Mouse (Mus musculus): Measurements from ENCODE around the gene Gm45753. TPM values are rescaled to one million over a fixed set of nuclear protein-coding genes. Genes with fewer than 3 reads are reported as not detected.
"Not testable (repeated sequence)": the region's sequence is repeated elsewhere in the genome, so short reads cannot be mapped to it uniquely, and the experiment has no call there.

Gm45753 gene
- polyA plus RNA-seq, 1 experiment from 2014 or later = 0.71 TPM

DNA sequence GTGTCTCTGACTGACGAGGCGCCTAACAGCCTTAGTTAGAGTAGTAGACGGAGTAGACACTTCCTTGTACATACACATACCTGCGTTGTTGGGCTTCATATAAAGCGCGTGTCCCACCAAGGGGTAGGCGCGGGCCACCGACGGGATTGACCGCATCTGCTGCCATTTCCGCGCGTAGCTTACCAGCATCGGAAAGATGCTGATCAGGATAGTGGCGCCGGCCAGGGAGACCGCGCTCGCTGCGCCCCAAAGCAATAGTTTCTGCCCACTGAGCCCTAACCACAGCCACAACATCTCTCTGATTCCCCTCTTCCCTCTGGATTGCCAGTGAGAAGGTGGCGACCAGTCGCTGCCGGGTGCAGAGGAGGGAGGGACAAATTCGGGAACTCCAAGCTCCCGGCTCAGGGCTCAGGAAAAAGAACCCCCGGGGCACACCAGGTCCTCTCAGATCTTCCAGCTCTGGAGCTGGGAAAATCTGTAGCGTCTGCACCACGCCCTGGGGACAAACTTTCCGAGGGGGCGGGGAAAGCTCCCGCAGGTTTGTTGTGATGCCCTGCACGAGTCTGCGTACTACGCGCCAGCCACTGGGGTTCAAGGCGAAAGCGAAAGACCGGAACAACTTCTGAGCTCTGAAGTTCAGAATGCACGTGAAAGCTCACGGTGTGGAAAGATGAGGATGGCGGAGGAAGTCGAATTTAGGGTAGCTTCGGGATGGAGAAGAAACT, 24.6 kb upstream of the Gm45753 start, which contains the start of gene Cyp4v3:
Cyp4v3 (minus strand) TSS at position 532 of the 725 bp plus-strand sequence.
- Histone ChIP-seq H3K36me3 (ENCODE audit: insufficient read depth, low read length) (peaks cover 5% of the 10 kb centered on the region; the same call in 1 of the 2 replicates), H3K4me1 (replicated peaks; ENCODE audit: insufficient read depth, low read length) (no peaks in the 10 kb centered on the region; the same call in 1 of the 2 replicates), H3K27me3 (ENCODE audit: insufficient read depth, low read length) (no peaks in the 10 kb centered on the region), H3K9ac (ENCODE audit: low read depth, low read length) (peak within 1 kb of the TSS; percentile 50), H3K9me3 (replicated peaks; ENCODE audit: low read length) (no peaks in the 10 kb centered on the region), H3K4me2 (ENCODE audit: low read length) (peak within 1 kb of the TSS; percentile 95), H3K27ac (no peak within 1 kb of the TSS), H3K4me3 (replicated peaks; ENCODE audit: low read depth, low read length) (peak within 1 kb of the TSS; percentile 51)
- peak; percentile 59; the same call in 1 of the 2 replicates for ATAC-seq (replicated peaks; ENCODE audit: low FRiP score, low read depth)
- no peak for TF ChIP-seq CTCF (IDR thresholded peaks at IDR 0.05; ENCODE audit: low read depth)
- WGBS = 1% methylated on average over 44 of the region's 44 CpGs
- peak; percentile 77 for DNase-seq (ENCODE audit: low spot score)

DNA sequence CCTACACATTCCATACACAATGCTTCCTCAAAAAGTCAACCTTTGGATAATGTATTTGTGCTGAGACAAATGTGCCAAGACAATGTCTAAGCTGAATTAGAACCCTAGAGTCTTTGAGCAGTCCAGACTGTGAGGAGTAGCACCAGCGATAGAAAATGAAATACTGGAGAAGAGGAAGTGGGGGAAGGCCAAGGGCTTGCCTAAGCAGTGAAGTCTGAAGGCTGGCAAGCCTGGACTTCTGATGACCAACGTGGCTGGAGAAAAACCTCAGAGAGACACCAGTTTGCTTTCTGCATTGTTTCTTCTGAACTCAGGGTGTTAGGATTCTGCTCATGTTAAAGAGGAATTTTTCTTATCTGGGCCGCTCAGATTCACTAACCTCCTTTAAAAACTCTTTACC, 22.6 kb upstream of the Gm45753 start:
- ATAC-seq (replicated peaks; ENCODE audit: low FRiP score, low read depth) (no peak), DNase-seq (ENCODE audit: low spot score) (no peak)
- H3K27ac ChIP-seq = no peak overlapping the region
- H3K9me3 ChIP-seq (replicated peaks; ENCODE audit: low read length) = no peaks in the 10 kb centered on the region
- TF ChIP-seq CTCF (IDR thresholded peaks at IDR 0.05; ENCODE audit: low read depth) = no peak
- no peaks in the 10 kb centered on the region; the same call in 1 of the 2 replicates for H3K4me1 ChIP-seq (replicated peaks; ENCODE audit: insufficient read depth, low read length)
- H3K36me3 ChIP-seq (ENCODE audit: insufficient read depth, low read length) = no peaks in the 10 kb centered on the region
- no peak overlapping the region for H3K4me2 ChIP-seq (ENCODE audit: low read length)
- WGBS = 79% methylated on average over 3 of the region's 3 CpGs
- no peaks in the 10 kb centered on the region for H3K27me3 ChIP-seq (ENCODE audit: insufficient read depth, low read length)
- H3K9ac ChIP-seq (ENCODE audit: low read depth, low read length) = no peak overlapping the region
- no peak overlapping the region for H3K4me3 ChIP-seq (replicated peaks; ENCODE audit: low read depth, low read length)

DNA sequence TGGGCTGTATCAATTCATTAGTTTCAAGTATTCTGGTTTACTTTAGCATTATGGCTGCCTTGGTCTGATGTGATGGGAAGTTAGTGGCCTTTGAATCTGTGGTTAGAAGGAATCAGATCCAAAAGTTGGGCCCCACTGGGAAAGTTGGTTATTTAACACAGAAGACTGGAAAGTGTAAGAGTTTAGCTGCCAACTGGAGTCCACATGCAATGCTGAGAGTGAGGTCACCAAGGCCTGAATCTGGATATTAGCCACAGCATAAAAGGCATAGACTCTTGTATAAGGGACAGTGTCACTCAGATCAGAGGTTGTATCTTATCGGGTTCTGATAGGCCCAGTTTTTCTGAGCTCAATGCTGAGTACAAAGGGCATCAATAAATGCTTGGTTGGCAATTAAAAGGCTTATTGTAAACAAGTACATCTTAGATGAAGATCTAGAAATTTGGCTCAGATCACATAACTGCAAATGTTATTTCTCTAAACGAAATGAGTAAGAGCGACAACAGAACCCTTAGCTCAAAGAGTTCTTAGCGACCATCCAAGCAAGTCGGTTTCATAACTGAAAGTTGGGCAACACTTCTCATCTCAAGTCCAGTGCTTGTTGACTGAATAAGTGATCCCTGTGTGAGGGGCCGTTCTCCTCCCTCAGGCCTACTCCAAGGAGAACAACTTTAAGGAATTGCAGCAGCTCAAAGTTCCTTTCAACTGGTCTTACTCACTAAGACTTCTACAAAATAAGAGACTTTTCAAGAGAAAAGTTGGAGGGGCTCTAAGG, 21.1 kb upstream of the Gm45753 start:
- Histone ChIP-seq H3K4me1 (replicated peaks; ENCODE audit: insufficient read depth, low read length) (no peaks in the 10 kb centered on the region; the same call in 1 of the 2 replicates), H3K27me3 (ENCODE audit: insufficient read depth, low read length) (no peaks in the 10 kb centered on the region), H3K27ac (no peak overlapping the region), H3K4me3 (replicated peaks; ENCODE audit: low read depth, low read length) (no peak overlapping the region), H3K36me3 (ENCODE audit: insufficient read depth, low read length) (no peaks in the 10 kb centered on the region), H3K9ac (ENCODE audit: low read depth, low read length) (no peak overlapping the region), H3K9me3 (replicated peaks; ENCODE audit: low read length) (no peaks in the 10 kb centered on the region), H3K4me2 (ENCODE audit: low read length) (no peak overlapping the region)
- no peak for TF ChIP-seq CTCF (IDR thresholded peaks at IDR 0.05; ENCODE audit: low read depth)
- ATAC-seq (replicated peaks; ENCODE audit: low FRiP score, low read depth) (no peak), DNase-seq (ENCODE audit: low spot score) (no peak)
- 87% methylated on average over 6 of the region's 6 CpGs for WGBS

DNA sequence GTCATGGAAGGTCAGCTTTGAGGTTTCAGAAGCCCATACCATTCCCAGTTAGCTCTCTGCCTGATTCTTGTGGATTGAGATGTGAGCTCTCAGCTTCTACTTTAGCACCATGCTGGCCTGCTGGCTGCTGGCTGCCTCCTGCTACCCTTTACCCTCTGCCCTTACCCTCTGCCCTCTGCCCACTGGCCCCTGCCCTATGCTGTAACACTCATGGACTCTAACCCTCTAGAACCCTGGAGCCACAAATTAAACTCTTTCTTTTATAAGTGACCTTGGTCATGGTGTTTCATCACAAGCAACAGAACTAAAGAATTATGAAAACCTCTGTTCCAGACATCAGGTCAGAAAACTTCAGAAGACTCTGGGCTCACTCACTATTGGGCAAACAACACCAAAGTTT, 18.8 kb upstream of the Gm45753 start:
- not testable (repeated sequence) for H3K36me3 ChIP-seq (ENCODE audit: insufficient read depth, low read length); H3K4me2 ChIP-seq (ENCODE audit: low read length); H3K4me3 ChIP-seq (replicated peaks; ENCODE audit: low read depth, low read length); ATAC-seq (replicated peaks; ENCODE audit: low FRiP score, low read depth); DNase-seq (ENCODE audit: low spot score); H3K27ac ChIP-seq; H3K27me3 ChIP-seq (ENCODE audit: insufficient read depth, low read length); H3K9ac ChIP-seq (ENCODE audit: low read depth, low read length); H3K4me1 ChIP-seq (replicated peaks; ENCODE audit: insufficient read depth, low read length); H3K9me3 ChIP-seq (replicated peaks; ENCODE audit: low read length)

DNA sequence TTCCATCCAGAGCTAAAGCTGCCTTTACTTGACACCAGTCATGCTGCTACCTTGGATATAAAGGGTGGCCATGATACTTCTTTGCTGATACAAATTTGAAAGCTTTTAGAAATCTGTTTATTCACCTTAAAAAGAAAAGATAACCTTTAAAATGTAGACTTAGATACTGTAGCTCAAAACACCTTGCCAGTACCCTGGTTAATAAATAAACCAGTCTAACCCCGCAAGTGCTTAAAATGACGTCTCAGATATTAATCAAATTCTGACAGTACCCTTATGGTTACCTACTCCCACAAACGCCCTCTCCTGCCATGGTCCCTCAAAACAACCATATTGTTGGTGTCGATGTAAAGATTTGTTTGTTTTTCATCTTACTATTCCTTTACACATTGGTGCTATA, 15.9 kb upstream of the Gm45753 start:
- Histone ChIP-seq H3K4me3 (replicated peaks; ENCODE audit: low read depth, low read length) (no peak overlapping the region), H3K4me1 (replicated peaks; ENCODE audit: insufficient read depth, low read length) (no peaks in the 10 kb centered on the region), H3K9ac (ENCODE audit: low read depth, low read length) (no peak overlapping the region), H3K27me3 (ENCODE audit: insufficient read depth, low read length) (no peaks in the 10 kb centered on the region), H3K4me2 (ENCODE audit: low read length) (no peak overlapping the region), H3K27ac (no peak overlapping the region), H3K9me3 (replicated peaks; ENCODE audit: low read length) (no peaks in the 10 kb centered on the region), H3K36me3 (ENCODE audit: insufficient read depth, low read length) (no peaks in the 10 kb centered on the region)
- TF ChIP-seq CTCF (IDR thresholded peaks at IDR 0.05; ENCODE audit: low read depth) = no peak
- no peak for ATAC-seq (replicated peaks; ENCODE audit: low FRiP score, low read depth)
- 60% methylated on average over 4 of the region's 4 CpGs for WGBS
- no peak for DNase-seq (ENCODE audit: low spot score)

DNA sequence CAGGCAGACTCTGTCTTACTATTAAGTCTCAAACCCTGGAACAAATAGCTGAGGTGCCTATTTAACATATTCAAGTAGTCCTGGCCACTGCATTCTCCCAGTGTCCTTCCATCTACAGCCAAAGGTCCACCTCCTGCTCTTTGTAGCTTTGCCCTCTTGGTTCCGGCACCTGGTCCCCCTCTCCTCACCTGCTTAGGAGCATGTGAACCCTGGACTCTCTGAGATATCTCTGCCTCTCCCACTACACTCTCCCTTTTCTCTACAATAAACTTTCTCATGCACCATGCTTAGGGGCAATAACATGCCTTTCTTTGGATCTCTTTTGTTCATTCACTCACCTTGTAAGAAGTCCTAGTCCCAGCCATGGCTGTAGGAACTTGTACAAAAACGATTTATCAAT, 13.1 kb upstream of the Gm45753 start:
- Histone ChIP-seq H3K9ac (ENCODE audit: low read depth, low read length) (no peak overlapping the region), H3K9me3 (replicated peaks; ENCODE audit: low read length) (no peaks in the 10 kb centered on the region), H3K4me2 (ENCODE audit: low read length) (no peak overlapping the region), H3K36me3 (ENCODE audit: insufficient read depth, low read length) (no peaks in the 10 kb centered on the region), H3K27me3 (ENCODE audit: insufficient read depth, low read length) (no peaks in the 10 kb centered on the region), H3K4me3 (replicated peaks; ENCODE audit: low read depth, low read length) (no peak overlapping the region), H3K27ac (no peak overlapping the region), H3K4me1 (replicated peaks; ENCODE audit: insufficient read depth, low read length) (no peaks in the 10 kb centered on the region)
- no peak for ATAC-seq (replicated peaks; ENCODE audit: low FRiP score, low read depth)
- WGBS = 75% methylated on average over 2 of the region's 2 CpGs
- DNase-seq (ENCODE audit: low spot score) = no peak
- no peak for TF ChIP-seq CTCF (IDR thresholded peaks at IDR 0.05; ENCODE audit: low read depth)

Data from kidney, postnatal 0 days (tissue).